Mouse (Mus musculus) megakaryocyte, adult 5-6 weeks (primary cell): ENCODE results near the gene Zfr2. TPM values are rescaled to one million over a fixed set of nuclear protein-coding genes. Genes with fewer than 3 reads are reported as not detected.

Source experiments
- ATAC-seq: 2 replicates; pipeline ENCODE4 v1.8.0; 2016; ENCODE audit warnings: mild to moderate bottlenecking, inconsistent platforms; ENCODE audit not compliant: poor library complexity, severe bottlenecking
- total RNA-seq, 2 experiments: library from RNA; stranded (forward) in 1 of 2; stranded (reverse) in 1 of 2; fragments of 153-499, 151-499 nt in 1 of 2; fragments of 221-1000, 200-1000 nt in 1 of 2; gene quantifications; 2 replicates each; pipeline versions ENCODE4 v1.2.3 to v1.2.4; 2015 to 2017

The Zfr2 gene
- total RNA-seq, 2 experiments from 2014 or later, result 0.26 TPM; not detected in 1

GRCm38 (mm10) chr10:81284719-81285118 lies 51.8 kb downstream of the Zfr2 start:
- no peak for ATAC-seq

DNA sequence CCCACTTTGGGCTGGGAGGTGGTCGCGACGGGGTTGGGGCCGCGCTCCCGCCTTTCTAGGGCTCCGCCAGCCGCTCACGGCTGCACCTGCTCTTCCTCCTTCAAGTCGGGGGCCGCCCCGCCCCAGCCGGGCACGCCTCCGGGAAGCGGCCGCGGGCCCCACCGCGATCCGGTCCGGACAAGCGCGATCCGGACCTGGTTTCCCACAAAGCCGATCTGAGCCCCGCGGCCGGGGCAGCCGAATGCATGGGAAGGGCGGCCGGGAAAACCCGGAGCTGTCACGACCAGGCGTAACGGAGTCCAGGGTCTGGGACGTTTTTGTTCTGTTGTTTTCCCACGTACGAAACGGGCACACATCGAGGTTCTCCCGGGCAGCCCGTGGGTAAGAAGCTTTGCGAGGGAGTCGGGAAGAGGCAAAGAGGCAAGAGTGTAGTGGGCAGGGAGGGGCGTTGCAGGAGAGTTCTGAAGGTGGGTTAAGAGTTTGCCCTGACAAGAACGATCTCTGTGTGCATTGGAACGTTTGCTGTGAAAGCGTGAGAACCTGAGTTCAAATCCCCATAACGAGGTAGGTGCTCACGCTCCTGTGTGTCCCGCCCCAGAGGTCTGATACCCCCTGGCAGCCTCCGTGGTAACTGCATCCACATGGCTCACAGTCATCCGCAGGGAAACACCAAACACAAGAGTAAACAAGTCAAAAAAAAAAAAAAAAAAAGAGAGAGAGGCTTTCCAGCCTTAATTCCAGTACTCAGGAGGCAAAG lies 52.9 kb downstream of the Zfr2 start:
- peak; percentile 91 for ATAC-seq

GRCm38 (mm10) chr10:81286586-81286985 lies 53.6 kb downstream of the Zfr2 start:
- no peak for ATAC-seq

GRCm38 (mm10) chr10:81287513-81288157 lies 54.7 kb downstream of the Zfr2 start:
- ATAC-seq, result no peak

DNA sequence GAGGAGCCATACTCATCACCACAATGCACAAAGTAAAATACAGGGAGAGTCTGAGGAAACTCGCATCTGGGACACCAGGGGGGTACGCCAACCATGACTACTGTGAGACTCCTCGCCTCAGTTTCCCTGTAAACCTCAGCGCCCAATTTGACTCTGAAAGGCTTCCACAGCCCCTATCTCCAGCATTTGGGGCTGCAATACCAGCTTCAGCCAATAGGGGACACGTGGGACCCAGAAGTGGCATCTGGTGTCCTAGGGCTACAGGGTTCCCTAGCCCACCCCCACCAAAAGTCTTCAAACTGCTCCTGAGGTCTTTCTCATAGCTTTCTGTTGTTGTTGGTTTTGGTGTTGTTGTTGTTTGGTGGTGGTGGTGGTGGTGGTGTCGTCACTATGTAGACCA lies 55.6 kb downstream of the Zfr2 start:
- ATAC-seq, result no peak

DNA sequence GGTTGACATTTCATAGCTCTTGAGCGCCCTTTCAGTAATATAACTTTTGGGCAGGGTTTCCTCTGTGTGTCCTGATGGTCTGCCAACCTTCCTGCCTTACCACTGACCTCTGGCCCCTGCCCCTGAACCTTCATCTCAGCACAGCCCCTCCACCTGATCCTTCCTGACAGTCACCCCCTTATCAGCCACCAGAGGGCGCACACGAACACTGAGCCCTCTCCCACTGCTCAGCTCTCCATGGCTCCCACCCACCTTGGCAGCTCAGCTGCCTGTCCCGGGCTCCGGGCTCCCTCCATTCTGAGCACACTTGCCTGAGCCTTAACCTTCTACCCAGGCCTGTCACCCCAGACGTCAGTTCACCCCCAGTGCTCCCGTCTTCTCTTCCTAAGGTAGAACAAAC lies 56.3 kb downstream of the Zfr2 start:
- ATAC-seq, result 0 out of 2 replicates have a peak, but pooled peaks have one; percentile 13

DNA sequence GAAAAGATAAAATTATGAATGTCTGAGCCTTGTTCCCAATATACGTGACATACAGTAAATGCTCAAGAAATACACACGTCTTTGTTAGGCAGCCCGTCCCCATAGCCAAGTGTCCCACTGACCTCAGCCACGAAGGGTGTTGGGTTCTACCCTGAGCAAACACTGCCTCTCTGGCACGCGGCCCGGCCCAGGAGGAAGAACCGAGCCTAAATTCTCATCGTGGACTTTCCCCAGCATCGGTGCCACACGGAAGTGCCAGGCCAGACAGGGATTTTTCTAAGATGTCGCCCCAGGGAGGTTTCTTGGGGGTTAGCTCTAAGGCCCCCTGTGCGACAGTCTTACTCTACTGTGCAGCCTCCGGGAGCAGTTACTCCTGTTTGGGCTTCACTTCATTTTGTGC lies 56.9 kb downstream of the Zfr2 start:
- no peak for ATAC-seq

DNA sequence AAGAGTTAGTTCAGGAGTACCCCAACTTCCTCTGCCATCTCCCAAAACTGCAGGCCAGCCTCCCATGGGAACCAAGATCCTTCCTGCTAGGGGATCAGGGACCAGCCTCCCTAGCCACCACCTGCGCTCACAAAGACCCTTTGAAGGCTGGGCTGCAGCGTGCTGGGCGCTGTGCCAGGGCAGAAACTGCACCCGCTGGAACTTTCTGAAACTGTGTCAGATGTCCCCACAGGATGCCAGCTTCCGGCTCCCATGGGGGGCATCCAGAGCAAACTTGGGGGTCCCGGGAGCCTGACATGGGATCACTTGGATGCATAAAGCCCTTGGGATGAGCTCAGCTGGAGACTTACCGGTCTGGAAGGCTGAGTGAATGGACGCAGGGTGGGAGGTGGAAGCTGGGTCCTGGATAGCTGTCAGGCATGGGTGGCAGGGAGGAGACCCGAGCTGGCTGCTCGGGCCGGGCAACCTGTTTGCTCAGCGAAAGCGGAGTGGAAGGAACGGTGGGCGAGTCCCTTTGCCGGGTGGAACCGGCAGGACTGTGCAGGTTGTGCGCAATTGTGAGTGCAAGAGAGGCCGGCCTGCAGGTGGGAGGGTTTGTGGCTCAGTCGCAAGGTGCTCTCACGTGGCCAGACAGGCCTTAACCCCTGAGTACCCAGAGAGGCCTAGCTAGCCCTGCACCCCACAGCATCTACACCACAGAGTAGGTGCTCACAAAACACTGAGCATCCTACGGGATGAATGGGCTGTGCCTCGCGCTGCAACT lies 57.9 kb downstream of the Zfr2 start:
- no peak for ATAC-seq

DNA sequence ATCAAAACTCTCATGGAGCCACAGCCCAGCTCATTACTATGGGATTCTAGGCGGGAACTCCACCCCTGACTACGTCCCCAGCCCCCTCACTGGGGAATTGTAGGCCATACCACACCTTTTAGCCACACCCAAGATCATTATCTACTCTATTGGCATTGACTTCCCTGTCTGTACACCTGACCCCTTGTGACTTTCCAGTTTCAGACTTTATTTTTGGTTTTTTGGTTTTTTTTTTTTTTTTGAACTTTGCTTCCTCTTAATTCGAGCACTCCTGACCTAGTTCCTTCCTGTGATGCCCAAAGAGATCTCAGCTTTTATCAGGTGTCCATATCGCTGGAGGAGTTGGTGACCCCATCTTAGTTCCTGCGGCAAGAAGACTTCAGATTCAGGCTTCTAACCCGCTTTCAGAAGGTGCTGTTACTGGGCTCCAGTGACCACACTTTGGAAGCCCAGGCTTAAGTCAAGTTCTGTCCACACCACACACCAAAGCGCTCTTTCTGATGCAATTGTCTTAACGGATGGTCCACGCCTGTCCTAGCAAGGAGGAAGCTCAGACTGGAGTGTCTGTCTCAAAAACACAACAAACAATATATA lies 58.7 kb downstream of the Zfr2 start, which contains the start of gene Tjp3:
Gene Tjp3 (minus strand): TSS at position 71 of the 594 bp plus-strand sequence.
- peak; percentile 26 for ATAC-seq

GRCm38 (mm10) chr10:81292554-81293333 lies 59.8 kb downstream of the Zfr2 start, which contains the start of gene Pip5k1c:
Pip5k1c (plus strand) TSS chr10:81292963.
- peak; percentile 78 for ATAC-seq

- no peak for ATAC-seq
These were observed 60.5 kb downstream of the Zfr2 start for GRCm38 (mm10) chr10:81293334-81294030.

DNA sequence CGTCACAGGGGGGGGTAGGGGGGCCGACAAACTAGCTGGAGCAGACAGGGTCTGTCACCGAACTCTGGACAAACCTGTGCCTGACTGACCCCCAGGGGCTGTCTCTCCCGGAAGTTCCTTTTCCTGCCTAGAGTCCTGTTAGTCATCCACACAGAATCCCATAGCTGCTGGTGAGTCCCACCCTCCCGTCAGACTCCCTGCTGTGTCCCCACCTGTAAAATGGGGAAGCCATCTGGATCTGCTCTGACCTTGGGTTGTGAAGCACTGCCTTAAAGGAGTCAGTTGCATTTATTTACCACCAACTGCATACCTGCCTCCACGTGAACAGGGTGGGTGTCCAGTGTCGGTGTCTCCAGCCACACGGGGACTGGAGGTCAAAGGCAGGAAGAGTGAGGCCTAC lies 61.5 kb downstream of the Zfr2 start:
- ATAC-seq, result no peak

DNA sequence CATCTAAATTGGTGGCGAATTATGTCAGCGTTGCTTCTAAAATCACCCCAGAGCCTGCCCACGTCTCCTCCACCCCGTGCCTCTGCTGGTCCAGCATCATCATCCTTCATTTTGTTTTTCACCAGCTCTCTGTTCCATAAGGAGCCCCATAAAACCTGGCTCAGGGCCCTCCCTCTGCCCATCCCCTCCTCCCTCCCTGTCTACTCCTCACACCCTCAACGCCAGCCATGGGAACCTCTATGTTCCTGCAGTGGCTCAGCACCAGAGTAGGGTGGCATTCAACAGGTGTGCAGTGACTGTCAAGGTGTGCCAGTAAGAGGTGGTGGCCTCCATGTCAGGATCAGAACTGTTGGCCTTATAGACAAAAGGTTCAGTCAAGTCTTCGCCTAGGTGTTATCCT lies 62.2 kb downstream of the Zfr2 start:
- ATAC-seq, result no peak

DNA sequence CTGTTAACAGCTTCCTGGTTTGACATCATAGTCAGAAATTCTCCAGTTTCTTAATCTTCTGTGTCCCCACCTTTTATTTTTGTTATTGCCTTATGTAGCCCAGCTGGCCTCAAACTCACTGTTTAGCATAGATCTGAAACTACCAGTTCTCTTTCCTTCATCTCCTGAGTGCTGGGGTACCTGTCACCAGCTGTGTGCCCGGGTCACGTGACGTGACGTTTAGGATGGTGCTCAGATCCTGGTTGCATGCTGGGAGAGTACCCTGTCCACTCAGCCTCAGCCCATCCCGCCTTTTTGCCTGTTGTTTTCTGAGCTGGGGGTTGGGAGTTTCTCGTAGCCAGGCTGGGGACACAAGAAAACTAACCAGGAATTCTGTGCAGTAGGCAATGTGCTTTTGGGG lies 64.3 kb downstream of the Zfr2 start:
- no peak for ATAC-seq

DNA sequence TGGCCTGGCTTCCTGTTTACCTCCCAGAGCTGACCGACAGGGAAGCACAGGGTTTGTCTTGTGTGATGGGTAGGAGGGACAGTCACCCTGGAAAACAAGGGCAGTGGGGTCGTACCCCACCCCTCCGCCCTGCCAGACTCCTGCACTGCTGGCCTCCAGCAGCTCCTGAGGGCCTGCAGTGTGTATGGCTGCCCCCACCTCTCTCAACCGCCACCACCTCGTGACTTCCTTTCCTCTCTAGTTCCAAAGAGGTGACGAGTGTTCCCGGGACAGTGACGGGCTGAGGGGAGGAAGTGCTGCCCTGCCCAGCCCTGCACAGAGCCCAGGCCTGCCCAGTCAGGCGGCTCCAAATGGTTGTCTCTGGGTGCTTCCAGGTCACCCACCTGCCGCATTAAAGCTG lies 64.9 kb downstream of the Zfr2 start:
- ATAC-seq, result peak; percentile 63

GRCm38 (mm10) chr10:81298369-81299100 lies 65.6 kb downstream of the Zfr2 start:
- peak; percentile 70 for ATAC-seq

DNA sequence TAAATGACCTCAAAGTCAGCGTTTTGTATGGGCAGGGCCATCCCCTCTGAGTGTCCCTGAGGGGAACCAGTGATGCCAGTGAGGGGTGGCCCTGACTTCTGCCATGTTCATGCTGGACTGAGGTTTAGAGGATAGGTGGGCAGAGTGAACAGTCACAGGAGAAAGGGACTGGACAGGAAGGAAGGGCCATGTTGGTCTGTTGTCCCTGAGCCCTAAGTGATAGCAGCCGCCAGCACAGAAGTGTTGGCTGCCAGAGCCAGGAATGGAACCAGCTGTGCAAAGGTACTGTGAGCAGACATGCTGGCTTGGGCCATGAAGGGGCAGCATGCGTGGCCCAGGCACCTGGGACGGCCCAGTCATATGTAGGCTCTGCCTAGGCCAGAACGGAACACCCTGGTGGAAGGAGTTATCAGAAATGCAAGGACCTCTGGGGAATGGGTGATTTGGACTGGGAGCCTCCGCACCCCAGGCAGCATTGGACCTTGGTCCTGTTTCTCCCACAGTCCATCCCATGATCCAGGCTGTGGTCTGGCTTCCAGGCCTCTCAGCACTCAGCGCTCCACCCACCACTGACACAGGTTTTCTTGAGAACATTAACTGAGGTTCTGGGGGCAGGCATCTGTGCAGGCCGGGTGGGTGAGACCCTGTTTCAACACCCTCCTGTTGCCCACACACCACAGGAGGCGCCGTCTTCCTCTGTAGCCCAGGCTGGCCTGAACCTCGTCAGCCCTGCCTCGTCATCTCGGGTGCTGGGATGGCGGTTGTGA lies 66.8 kb downstream of the Zfr2 start:
- no peak for ATAC-seq

- no peak for ATAC-seq
These were observed 67.5 kb downstream of the Zfr2 start for GRCm38 (mm10) chr10:81300352-81300907.
